Mouse (Mus musculus): ENCODE measurements around the gene Gid8.

- no peak for TF ChIP-seq CTCF (IDR thresholded peaks at IDR 0.05)
- TF ChIP-seq POLR2A (IDR thresholded peaks at IDR 0.05; ENCODE audit: insufficient read depth, low read depth, low read length) = no peak
Measured at GRCm38 (mm10) chr2:180727613-180728021, 17.7 kb downstream of the Gid8 start.

Measured in heart, adult 2 months (tissue).